Mouse (Mus musculus) inflammation-experienced regulatory T-cells (primary cell): ENCODE measurements around the gene Trim38. TPM values are rescaled to one million over a fixed set of nuclear protein-coding genes. Genes with fewer than 3 reads are reported as not detected.

Experiments used
- polyA plus RNA-seq, 2 experiments: library from polyadenylated mRNA; unstranded; fragments of 100-300 nt; shearing (Covaris generic); gene quantifications; one replicate each; pipeline ENCODE4 v1.2.1; 2017

The Trim38 gene
- polyA plus RNA-seq: under 1 TPM; 0.07 to 0.47 TPM

DNA sequence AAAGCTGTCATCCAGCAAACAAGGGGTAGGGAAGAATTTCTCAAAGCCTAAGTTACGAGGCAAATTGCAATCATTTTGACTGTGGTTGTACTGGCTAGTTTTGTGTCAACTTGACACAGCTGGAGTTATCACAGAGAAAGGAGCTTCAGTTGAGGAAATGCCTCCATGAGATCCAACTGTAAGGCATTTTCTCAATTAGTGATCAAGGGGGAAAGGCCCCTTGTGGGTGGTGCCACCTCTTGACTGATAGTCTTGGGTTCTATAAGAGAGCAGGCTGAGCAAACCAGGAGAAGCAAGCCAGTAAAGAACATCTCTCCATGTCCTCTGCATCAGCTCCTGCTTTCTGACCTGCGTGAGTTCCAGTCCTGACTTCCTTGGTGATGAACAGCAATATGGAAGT, at the start of gene Trim38:
Trim38 (plus strand) TSS at position 301 of the 400 bp plus-strand sequence.

DNA sequence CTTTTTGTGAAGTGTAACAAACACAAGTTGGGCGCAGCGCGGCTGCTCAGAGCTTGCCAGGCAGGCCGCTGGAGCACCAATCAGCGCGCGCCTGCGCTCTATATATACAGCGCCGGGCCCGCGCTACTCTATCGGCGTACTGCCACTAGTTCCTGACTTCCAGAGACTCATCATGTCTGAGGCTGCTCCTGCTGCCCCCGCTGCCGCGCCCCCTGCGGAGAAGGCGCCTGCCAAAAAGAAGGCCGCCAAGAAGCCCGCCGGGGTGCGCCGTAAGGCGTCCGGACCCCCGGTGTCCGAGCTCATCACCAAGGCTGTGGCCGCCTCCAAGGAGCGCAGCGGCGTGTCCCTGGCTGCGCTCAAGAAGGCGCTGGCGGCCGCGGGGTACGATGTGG, 31.0 kb upstream of the Trim38 start, which contains the start of gene Hist1h1c:
Hist1h1c (plus strand) TSS at position 132 of the 392 bp plus-strand sequence.

DNA sequence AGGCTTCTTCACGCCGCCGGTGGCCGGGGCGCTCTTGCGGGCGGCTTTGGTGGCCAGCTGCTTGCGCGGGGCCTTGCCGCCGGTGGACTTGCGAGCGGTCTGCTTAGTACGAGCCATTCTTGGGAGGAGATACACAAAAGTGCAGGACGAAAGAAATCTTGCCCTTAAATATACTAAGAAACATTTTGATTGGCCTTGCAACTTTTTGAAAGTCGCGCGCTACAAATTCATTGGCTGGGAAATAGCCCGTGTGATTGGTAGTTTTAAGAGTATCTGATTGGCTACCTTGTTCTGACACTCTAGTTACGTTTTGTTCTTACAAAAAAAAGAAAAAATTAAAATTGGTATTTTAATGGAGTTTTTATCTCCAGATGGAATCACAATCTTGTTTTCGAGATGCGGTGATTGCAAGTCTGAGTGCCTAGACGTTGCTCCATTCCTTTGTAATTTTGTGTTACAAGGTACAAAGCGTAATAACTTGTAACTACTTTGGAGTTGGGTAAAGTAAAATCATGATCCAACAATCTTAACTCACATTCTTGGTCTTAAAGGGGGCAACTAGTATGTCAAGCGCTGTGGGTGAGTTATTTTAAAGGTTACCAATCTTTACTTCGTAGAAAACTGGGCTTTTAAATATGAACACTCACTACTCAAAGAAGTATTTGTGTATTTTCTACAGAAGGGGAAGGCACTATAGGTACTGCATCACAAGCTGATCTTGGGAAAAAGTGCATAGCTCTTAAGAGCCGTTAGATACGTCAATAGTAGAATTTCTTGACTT, 24.1 kb upstream of the Trim38 start, which contains the start of gene Hist1h3c:
Hist1h3c (minus strand) TSS at position 222 of the 781 bp plus-strand sequence.

DNA sequence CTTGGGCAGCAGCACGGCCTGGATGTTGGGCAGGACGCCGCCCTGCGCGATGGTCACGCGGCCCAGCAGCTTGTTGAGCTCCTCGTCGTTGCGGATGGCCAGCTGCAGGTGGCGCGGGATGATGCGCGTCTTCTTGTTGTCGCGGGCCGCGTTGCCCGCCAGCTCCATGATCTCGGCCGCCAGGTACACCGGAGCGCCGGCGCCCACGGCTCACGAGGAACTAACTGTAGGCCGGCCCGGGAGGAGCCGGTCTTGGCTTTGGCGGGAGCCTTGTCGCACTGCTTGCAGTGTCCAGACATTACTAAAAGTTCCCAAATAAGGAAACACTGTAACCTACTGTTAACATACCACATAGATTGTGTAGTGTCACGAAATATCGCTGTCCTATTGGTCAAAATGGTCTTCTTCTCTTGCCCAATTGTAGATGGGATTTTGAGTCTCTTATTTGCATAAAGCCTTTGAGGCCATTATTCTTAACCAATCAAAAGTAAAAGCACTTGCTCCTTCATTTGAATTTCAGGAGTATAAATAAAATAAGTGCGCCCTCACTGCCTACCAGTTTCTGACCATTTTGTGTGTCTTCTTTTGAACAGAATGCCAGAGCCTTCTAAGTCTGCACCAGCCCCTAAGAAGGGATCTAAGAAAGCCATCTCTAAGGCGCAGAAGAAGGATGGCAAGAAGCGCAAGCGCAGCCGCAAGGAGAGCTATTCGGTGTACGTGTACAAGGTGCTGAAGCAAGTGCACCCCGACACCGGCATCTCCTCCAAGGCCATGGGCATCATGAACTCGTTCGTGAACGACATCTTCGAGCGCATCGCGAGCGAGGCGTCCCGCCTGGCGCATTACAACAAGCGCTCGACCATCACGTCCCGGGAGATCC, 23.3 kb upstream of the Trim38 start, which contains the start of gene Hist1h2bb:
Hist1h2bb (plus strand) TSS at position 534 of the 880 bp plus-strand sequence.

DNA sequence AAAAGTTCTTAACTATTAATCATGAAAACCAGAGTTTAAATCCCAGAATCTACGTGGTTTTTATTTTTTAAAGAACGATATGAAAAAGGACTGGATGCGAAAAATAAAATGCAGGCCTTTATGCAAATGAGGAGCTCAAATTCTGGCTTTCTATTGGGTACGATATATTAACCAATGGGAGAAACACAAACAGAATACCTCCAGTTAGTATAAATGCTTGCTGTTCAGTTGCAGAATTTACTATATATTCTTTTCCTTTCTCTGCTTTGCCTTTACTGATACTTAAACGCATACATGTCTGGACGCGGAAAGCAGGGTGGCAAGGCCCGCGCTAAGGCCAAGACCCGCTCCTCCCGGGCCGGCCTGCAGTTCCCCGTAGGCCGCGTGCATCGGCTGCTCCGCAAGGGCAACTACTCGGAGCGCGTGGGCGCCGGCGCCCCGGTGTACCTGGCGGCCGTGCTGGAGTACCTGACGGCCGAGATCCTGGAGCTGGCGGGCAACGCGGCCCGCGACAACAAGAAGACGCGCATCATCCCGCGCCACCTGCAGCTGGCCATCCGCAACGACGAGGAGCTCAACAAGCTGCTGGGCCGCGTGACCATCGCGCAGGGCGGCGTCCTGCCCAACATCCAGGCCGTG, 18.8 kb upstream of the Trim38 start, which contains the start of gene Hist1h2ab:
Hist1h2ab (plus strand) TSS at position 288 of the 639 bp plus-strand sequence.

DNA sequence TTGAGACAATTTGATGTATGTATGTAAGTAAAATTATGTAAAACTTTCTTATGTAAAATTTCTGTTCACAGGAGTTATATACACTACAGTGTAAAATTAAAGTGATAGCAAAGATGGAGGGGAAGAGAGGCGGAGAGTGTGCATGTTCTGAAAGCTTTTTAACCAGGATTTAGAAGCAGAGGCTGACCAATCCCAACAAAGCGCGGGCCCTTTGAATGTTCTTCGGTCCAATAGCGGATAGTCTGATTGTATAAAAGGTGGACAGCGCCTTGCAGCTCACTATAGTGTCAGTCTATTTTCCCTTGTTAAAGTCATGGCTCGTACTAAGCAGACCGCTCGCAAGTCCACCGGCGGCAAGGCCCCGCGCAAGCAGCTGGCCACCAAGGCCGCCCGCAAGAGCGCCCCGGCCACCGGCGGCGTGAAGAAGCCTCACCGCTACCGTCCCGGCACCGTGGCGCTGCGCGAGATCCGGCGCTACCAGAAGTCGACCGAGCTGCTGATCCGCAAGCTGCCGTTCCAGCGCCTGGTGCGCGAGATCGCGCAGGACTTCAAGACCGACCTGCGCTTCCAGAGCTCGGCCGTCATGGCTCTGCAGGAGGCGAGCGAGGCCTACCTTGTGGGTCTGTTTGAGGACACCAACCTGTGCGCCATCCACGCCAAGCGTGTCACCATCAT, 17.5 kb upstream of the Trim38 start, which contains the start of gene Hist1h3b:
Hist1h3b (plus strand) TSS at position 201 of the 675 bp plus-strand sequence.

DNA sequence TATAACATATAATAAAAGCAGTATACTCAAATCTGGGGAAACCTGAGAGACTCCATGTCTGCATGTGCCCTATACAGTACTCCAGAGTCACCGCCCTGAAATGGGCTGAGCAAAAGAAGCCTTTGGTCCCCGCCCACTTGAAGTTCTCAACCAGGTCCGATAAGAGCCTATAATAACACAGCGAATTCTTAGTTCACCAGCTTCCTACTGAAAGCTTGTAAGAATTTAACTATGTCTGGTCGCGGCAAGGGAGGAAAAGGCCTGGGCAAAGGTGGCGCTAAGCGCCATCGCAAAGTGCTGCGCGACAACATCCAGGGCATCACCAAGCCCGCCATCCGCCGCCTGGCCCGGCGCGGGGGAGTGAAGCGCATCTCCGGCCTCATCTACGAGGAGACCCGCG, 12.9 kb upstream of the Trim38 start, which contains the start of gene Hist1h4b:
Hist1h4b (plus strand) TSS at position 224 of the 400 bp plus-strand sequence.

DNA sequence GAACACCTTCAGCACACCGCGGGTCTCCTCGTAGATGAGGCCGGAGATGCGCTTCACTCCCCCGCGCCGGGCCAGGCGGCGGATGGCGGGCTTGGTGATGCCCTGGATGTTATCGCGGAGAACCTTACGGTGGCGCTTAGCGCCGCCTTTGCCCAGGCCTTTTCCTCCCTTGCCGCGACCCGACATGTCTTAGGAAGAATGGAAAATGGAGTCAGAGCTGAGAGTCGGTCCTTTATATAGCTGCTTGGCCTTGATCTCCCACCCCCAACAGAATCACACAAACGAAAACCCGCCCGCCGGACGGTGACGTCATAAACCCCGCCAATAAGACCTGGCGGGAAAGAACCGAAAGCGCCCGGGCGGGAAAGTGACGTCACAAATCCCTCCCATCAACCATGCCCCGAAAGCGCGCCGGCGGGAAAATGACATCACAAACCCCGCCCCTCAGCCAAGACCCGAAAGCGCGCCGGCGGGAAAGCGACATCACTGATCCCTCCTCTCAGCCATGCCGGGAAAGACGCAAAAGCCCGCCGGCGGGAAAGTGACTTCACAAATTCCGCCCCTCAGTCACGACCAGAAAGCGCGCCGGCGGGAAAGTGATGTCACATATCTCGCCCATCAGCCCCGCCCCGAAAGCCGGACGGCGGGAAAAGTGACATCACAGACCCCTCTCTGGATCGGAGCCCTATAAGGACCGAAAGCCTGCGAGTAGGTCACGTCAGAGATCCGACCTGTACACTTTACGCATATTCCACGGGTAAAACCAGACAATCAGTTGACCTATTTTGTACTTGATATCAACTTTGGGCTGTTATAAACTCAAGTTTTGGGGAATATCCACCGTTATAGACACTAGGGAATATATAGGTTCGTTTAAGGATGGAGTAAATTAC, 8.5 kb upstream of the Trim38 start, which contains the start of gene Hist1h4a:
Hist1h4a (minus strand) TSS at position 259 of the 893 bp plus-strand sequence.

DNA sequence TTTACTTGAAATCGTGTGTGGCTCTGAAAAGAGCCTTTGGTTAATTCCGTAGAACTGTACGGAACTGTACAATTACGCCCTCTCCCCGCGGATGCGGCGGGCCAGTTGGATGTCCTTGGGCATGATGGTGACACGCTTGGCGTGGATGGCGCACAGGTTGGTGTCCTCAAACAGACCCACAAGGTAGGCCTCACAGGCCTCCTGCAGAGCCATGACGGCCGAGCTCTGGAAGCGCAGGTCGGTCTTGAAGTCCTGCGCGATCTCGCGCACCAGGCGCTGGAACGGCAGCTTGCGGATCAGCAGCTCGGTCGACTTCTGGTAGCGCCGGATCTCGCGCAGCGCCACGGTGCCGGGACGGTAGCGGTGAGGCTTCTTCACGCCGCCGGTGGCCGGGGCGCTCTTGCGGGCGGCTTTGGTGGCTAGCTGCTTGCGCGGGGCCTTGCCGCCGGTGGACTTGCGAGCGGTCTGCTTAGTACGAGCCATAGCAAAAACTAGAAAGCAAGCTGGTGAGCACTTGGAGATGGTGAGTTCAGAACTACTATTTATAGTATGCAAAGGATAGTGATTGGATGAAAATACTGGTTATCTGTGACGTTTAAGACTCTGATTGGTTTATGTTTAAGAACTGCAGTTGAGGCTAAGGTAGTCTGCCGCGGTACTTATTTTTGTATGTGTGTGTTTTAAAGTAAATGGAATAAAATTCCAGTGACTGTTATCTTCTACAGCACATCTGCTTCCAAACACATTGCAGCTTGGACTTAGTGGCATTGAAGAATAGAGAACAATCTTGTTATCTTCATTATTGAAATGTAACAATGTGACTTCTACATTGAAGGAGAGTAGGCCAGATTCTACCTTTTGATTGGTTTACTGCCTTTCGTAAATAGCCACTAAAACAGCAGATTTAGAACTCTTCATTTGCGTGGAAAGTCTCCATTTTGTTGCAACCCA, 7.6 kb upstream of the Trim38 start, which contains the start of gene Hist1h3a:
Hist1h3a (minus strand) TSS at position 516 of the 951 bp plus-strand sequence.

DNA sequence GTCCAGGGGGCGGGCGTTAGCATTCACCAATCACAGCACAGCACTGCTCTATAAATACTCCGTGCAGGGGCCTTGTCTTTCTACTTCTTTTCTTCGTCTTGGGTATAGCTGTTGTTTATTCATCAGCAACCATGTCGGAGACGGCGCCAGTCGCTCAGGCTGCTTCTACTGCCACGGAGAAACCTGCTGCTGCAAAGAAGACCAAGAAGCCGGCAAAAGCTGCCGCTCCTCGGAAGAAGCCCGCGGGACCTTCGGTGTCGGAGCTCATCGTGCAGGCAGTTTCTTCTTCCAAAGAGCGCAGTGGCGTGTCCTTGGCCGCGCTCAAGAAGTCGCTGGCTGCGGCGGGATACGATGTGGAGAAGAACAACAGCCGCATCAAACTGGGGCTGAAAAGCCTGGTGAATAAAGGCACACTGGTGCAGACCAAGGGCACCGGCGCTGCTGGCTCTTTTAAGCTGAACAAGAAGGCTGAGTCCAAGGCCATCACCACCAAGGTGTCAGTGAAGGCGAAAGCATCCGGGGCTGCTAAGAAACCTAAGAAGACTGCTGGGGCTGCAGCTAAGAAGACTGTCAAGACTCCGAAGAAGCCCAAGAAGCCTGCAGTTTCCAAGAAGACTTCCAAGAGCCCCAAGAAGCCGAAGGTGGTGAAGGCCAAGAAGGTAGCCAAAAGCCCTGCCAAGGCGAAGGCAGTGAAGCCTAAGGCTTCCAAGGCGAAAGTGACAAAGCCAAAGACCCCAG, 6.0 kb upstream of the Trim38 start, which contains the start of gene Hist1h1a:
Hist1h1a (plus strand) TSS at position 81 of the 738 bp plus-strand sequence.

DNA sequence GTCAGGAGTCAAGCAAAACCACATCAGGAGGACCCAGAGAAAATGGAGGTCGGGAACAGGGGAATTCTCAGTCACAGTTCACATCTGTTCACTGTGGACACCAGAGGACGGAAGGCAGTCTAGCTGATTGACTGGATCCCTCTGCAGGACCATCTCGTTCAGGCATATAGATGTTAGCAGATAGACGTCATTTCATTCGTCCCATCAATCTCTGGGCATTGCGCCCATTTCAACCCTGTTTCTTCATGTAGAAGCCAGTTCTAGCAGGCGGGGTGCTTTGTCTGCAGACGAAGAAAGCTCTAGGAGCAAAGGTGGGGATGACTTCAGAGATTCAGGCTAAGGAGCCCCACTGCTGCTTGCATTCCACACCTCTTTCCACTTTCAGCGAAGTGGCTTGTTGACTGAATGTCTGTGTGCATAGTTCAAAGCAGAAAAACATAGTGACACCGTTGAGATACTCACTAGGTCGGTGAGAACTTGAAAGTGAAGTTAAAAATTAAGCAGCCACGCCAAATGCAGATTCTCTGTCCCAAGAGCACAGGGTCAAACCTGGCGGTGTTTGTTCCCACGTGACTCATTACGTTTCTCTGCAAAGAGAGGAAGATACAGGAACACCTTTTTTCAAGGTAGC, 36.8 kb downstream of the Trim38 start, which contains the start of gene Slc17a2:
Slc17a2 (plus strand) TSS at position 572 of the 631 bp plus-strand sequence.

DNA sequence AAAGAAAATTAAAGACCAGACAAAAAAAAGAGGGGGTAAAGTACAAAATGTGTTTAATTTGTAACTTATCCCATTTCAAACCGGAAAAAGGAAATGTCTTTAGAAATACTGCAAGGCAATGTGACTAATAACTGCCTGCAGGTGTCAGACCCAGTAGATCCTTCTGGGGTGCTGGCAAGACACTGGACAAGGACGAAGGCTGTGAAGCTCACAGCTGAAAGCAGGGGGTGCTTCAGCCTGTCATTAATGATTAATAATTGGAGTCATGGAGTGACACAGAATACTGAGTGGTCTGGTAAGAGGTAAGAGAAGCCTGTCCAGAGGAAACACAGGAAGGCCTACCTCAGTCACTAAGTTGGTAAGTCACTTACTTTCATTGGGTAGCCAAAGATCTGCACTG, 69.6 kb downstream of the Trim38 start, which contains the start of gene Slc17a3:
Slc17a3 (plus strand) TSS at position 127 of the 400 bp plus-strand sequence.

Other genes starting within 250 kb of the Trim38 start
- 10 to 100 TPM in 1 of 2 experiments, 1 to 10 TPM in 1; 7.1 to 14.6 TPM for gene Hist1h4h, start 238.9 kb upstream of the Trim38 start, polyA plus RNA-seq
- not detected for gene Hist1h2af, start 236.0 kb upstream of the Trim38 start, polyA plus RNA-seq
- not detected for gene Hist1h3g, start 234.5 kb upstream of the Trim38 start, polyA plus RNA-seq
- gene Hist1h2bh, start 226.5 kb upstream of the Trim38 start, polyA plus RNA-seq: 1 to 10 TPM in 1 of 2 experiments, under 1 TPM in 1; 0.52 to 5.2 TPM
- 1 to 10 TPM; 1.3 to 3.2 TPM for gene Hist1h3f, start 225.9 kb upstream of the Trim38 start, polyA plus RNA-seq
- 1 to 10 TPM in 1 of 2 experiments, not detected in 1; 1.4 TPM for gene Hist1h4f, start 218.3 kb upstream of the Trim38 start, polyA plus RNA-seq
- gene Hist1h1d, start 216.7 kb upstream of the Trim38 start, polyA plus RNA-seq: 1 to 10 TPM in 1 of 2 experiments, under 1 TPM in 1; 0.99 to 2.4 TPM
- 1 to 10 TPM; 3.2 to 8.8 TPM for gene Hist1h3e, start 207.5 kb upstream of the Trim38 start, polyA plus RNA-seq
- 1 to 10 TPM; 4.5 to 6.5 TPM for gene Hist1h2ae, start 198.7 kb upstream of the Trim38 start, polyA plus RNA-seq
- 10 to 100 TPM in 1 of 2 experiments, 1 to 10 TPM in 1; 7.3 to 11.3 TPM for gene Hist1h2bg, start 198.5 kb upstream of the Trim38 start, polyA plus RNA-seq
- 1 to 10 TPM in 1 of 2 experiments, not detected in 1; 1.5 TPM for gene Hist1h2bf, start 195.7 kb upstream of the Trim38 start, polyA plus RNA-seq
- gene Hist1h2ad, start 195.5 kb upstream of the Trim38 start, polyA plus RNA-seq: under 1 TPM in 1 of 2 experiments, not detected in 1; 0.35 TPM
- gene Hist1h3d, start 194.2 kb upstream of the Trim38 start, polyA plus RNA-seq: under 1 TPM in 1 of 2 experiments, not detected in 1; 0.23 TPM
- gene Hist1h4d, start 188.3 kb upstream of the Trim38 start, polyA plus RNA-seq: 10 to 100 TPM; 12.4 to 29.7 TPM
- gene Hist1h2be, start 148.8 kb upstream of the Trim38 start, polyA plus RNA-seq: 1 to 10 TPM; 2.7 to 2.9 TPM
- gene Hist1h1e, start 147.4 kb upstream of the Trim38 start, polyA plus RNA-seq: 10 to 100 TPM; 13.4 to 19.2 TPM
- 1 to 10 TPM; 2.2 to 4.6 TPM for gene Hist1h2ac, start 86.0 kb upstream of the Trim38 start, polyA plus RNA-seq
- 1 to 10 TPM; 6.3 to 8.3 TPM for gene Hist1h2bc, start 85.7 kb upstream of the Trim38 start, polyA plus RNA-seq
- under 1 TPM in 1 of 2 experiments, not detected in 1; 0.53 TPM for gene Hist1h1t, start 74.1 kb upstream of the Trim38 start, polyA plus RNA-seq
- gene Hist1h4c, start 71.5 kb upstream of the Trim38 start, polyA plus RNA-seq: 10 to 100 TPM in 1 of 2 experiments, 1 to 10 TPM in 1; 4.3 to 11.5 TPM
- gene Hfe, start 59.1 kb upstream of the Trim38 start, polyA plus RNA-seq: under 1 TPM; 0.75 to 0.92 TPM
- gene Hist1h1c, start 31.1 kb upstream of the Trim38 start, polyA plus RNA-seq: 10 to 100 TPM; 25.5 to 40.4 TPM
- gene Hist1h3c, start 24.3 kb upstream of the Trim38 start, polyA plus RNA-seq: not detected
- gene Hist1h2bb, start 23.2 kb upstream of the Trim38 start, polyA plus RNA-seq: under 1 TPM in 1 of 2 experiments, not detected in 1; 0.80 TPM
- gene Hist1h2ab, start 18.8 kb upstream of the Trim38 start, polyA plus RNA-seq: 1 to 10 TPM in 1 of 2 experiments, under 1 TPM in 1; 0.42 to 2.0 TPM
- gene Hist1h3b, start 17.6 kb upstream of the Trim38 start, polyA plus RNA-seq: not detected
- gene Hist1h4b, start 12.9 kb upstream of the Trim38 start, polyA plus RNA-seq: 1 to 10 TPM; 6.9 to 9.9 TPM
- gene Hist1h4a, start 8.7 kb upstream of the Trim38 start, polyA plus RNA-seq: not detected
- 10 to 100 TPM in 1 of 2 experiments, 1 to 10 TPM in 1; 5.0 to 15.8 TPM for gene Hist1h3a, start 7.5 kb upstream of the Trim38 start, polyA plus RNA-seq
- 1 to 10 TPM; 1.0 to 1.6 TPM for gene Hist1h1a, start 6.2 kb upstream of the Trim38 start, polyA plus RNA-seq
- gene Slc17a2, start 37.1 kb downstream of the Trim38 start, polyA plus RNA-seq: under 1 TPM; 0.04 to 0.13 TPM
- gene Slc17a3, start 69.5 kb downstream of the Trim38 start, polyA plus RNA-seq: under 1 TPM in 1 of 2 experiments, not detected in 1; 0.20 TPM
- 1 to 10 TPM in 1 of 2 experiments, under 1 TPM in 1; 0.14 to 2.4 TPM for gene Slc17a1, start 97.8 kb downstream of the Trim38 start, polyA plus RNA-seq
- gene Slc17a4, start 145.1 kb downstream of the Trim38 start, polyA plus RNA-seq: under 1 TPM; 0.06 to 0.56 TPM
- not detected for gene Hist1h2ba, start 164.2 kb downstream of the Trim38 start, polyA plus RNA-seq
- gene Hist1h2aa, start 164.5 kb downstream of the Trim38 start, polyA plus RNA-seq: not detected
- gene Scgn, start 221.3 kb downstream of the Trim38 start, polyA plus RNA-seq: not detected